27 mouse cellular contexts compared by ENCODE assay signal in the genomic region with DNA sequence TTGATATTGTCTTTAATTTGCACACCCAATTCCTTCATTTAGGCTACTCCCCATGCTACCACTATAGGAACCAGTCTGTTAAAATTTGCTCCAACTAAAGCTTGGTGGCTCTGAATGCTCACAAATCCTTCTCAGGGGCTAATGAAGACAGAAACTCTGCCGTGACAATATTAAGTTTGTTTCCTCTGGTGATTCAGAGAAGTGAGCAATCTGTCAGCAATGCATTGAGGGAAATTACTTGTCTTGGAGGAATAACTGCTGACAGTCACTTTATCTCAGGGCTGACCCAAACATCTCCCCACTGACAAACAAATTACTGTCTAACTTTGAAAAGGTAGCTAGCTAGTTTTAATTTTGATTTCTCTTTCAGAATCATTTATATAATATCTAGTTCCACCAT.
DNase-seq lines count a peak whose midpoint lies in the region; ATAC-seq and TF ChIP-seq lines count a peak whose summit lies in the region.
"Had no signal": no experiment of that assay in that cellular context is flagged by ENCODE, and none has a peak within 500 bp of the region (broad histone marks: within the 10 kb centered on the region; RNA-seq: fewer than 3 reads in every experiment).

No protein-coding gene starts in this region.

- no peak overlapping the region for H3K27ac ChIP-seq in heart, adult 2 months
- no peak overlapping the region for H3K27ac ChIP-seq in MEL (ENCODE audit: control insufficient read depth, low read depth, low read length)
- no peak overlapping the region for H3K27ac ChIP-seq in neural tube, embryonic 15.5 days (replicated peaks)
- H3K27ac ChIP-seq: embryonic facial prominence, embryonic 13.5 days; embryonic facial prominence, embryonic 15.5 days; forebrain, embryonic 10.5 days; forebrain, embryonic 12.5 days had no signal

- TF ChIP-seq RAD21 in MEL (IDR thresholded peaks at IDR 0.05; ENCODE audit: low read depth, low read length) = no peak

- H3K4me1 ChIP-seq in heart, adult 2 months (ENCODE audit: control insufficient read depth, insufficient read depth, low read length) = peaks cover 1% of the 10 kb centered on the region; the same call in 1 of the 2 replicates
- no peaks in the 10 kb centered on the region for H3K4me1 ChIP-seq in MEL (ENCODE audit: control insufficient read depth in 1 of 2, insufficient read depth in 2 of 2, low read length in 2 of 2)
- H3K4me1 ChIP-seq in neural tube, embryonic 15.5 days = no peaks in the 10 kb centered on the region
- H3K4me1 ChIP-seq: embryonic facial prominence, embryonic 13.5 days; embryonic facial prominence, embryonic 15.5 days; forebrain, embryonic 12.5 days had no signal

- intact Hi-C loops in heart, adult 2 months (cut with DNase I) = no loop called here

- WGBS in heart, adult 2 months = 30% methylated on average over 1 of the region's 1 CpGs
- WGBS in neural tube, embryonic 15.5 days = 31% methylated on average over 1 of the region's 1 CpGs

- DNase-seq in heart, adult 11 months = peak; percentile 61
- DNase-seq in heart, adult 2 months = no peak
- peak; percentile 18 for DNase-seq in 3134 (ENCODE audit: extremely low read depth, insufficient read length, low spot score)
- peak; percentile 12 for DNase-seq in MEL (ENCODE audit: low read depth, low spot score)
- no peak for DNase-seq in Patski (ENCODE audit: low read depth, low spot score)
- DNase-seq in urinary bladder, postnatal 4 days (ENCODE audit: low spot score in 2 of 2) = no peak
- DNase-seq: adrenal gland, adult 8-10 months; adrenal gland, postnatal 14 days; B cell, adult 2 months; cerebellum, adult 11 months; cerebellum, adult 18-20 months; cerebellum, adult 8-10 months; cerebellum, adult 9-11 months; cerebellum, postnatal 14 days; cerebellum, postnatal 36 days; embryo, embryonic 11 days had no signal

- no peak overlapping the region for H3K4me2 ChIP-seq in neural tube, embryonic 15.5 days
- H3K4me2 ChIP-seq: embryonic facial prominence, embryonic 13.5 days; embryonic facial prominence, embryonic 15.5 days; forebrain, embryonic 12.5 days had no signal

- in situ Hi-C loops in Patski (cut with MboI; ENCODE audit: low pct_unique_long_range_greater_than_20kb) = no loop called here

- peaks cover 3% of the 10 kb centered on the region for H3K36me3 ChIP-seq in heart, adult 2 months (ENCODE audit: control insufficient read depth, insufficient read depth, low read length)
- H3K36me3 ChIP-seq in MEL (ENCODE audit: control insufficient read depth in 1 of 2, insufficient read depth in 2 of 2, low read length in 2 of 2) = no peaks in the 10 kb centered on the region
- no peaks in the 10 kb centered on the region for H3K36me3 ChIP-seq in neural tube, embryonic 15.5 days
- H3K36me3 ChIP-seq: embryonic facial prominence, embryonic 13.5 days; embryonic facial prominence, embryonic 15.5 days; forebrain, embryonic 12.5 days; G1E had no signal

- CTCF ChIA-PET in Patski (lab: Charles Lee) = interaction anchor here (1.5 kb wide), 1 partner anchor 34 kb away, joined by 3 read pairs; no protein-coding TSS in a partner anchor

- POLR2A ChIA-PET in Patski (lab: Charles Lee) = no interaction called here

- H3K27me3 ChIP-seq in heart, adult 2 months (ENCODE audit: control insufficient read depth, insufficient read depth, low read length) = no peaks in the 10 kb centered on the region
- H3K27me3 ChIP-seq in MEL (ENCODE audit: control insufficient read depth in 1 of 2, insufficient read depth in 2 of 2, low read length in 2 of 2) (no peaks in the 10 kb centered on the region), Patski (no peaks in the 10 kb centered on the region)
- H3K27me3 ChIP-seq in neural tube, embryonic 15.5 days (replicated peaks) = no peaks in the 10 kb centered on the region
- H3K27me3 ChIP-seq: CH12.LX; forebrain, embryonic 12.5 days had no signal

- no peak for TF ChIP-seq POLR2A in heart, adult 2 months (IDR thresholded peaks at IDR 0.05; ENCODE audit: insufficient read depth, low read depth, low read length)
- TF ChIP-seq POLR2A in MEL (IDR thresholded peaks at IDR 0.05; ENCODE audit: control insufficient read depth in 1 of 2, insufficient read depth in 1 of 2, low read depth in 1 of 2, low read length in 2 of 2, poor library complexity in 1 of 2) = no peak

- H3K9me3 ChIP-seq in MEL (replicated peaks; ENCODE audit: insufficient read depth, low read length) = no peaks in the 10 kb centered on the region
- no peaks in the 10 kb centered on the region for H3K9me3 ChIP-seq in neural tube, embryonic 15.5 days (replicated peaks)
- H3K9me3 ChIP-seq: embryonic facial prominence, embryonic 13.5 days; embryonic facial prominence, embryonic 15.5 days; forebrain, embryonic 10.5 days; forebrain, embryonic 12.5 days; G1E had no signal

- peak; percentile 65 for ATAC-seq in Patski
- ATAC-seq in neural tube, embryonic 15.5 days (ENCODE audit: low FRiP score) = no peak
- ATAC-seq: CD4-positive, CD25-positive, alpha-beta regulatory T cell, adult 4 months; forebrain, embryonic 14.5 days; forebrain, embryonic 16.5 days had no signal

- TF ChIP-seq CTCF in heart, adult 2 months (IDR thresholded peaks at IDR 0.05) = no peak
- TF ChIP-seq CTCF in MEL (IDR thresholded peaks at IDR 0.05 in 2 of 3, conservative IDR thresholded peaks at IDR 0.05 in 1 of 3; ENCODE audit: control insufficient read depth in 1 of 3, insufficient read depth in 1 of 3, low read depth in 2 of 3, low read length in 3 of 3, poor library complexity in 1 of 3, severe bottlenecking in 1 of 3) = no peak
- TF ChIP-seq CTCF in Patski (IDR thresholded peaks at IDR 0.05) = no peak

- H3K9ac ChIP-seq in heart, adult 2 months (ENCODE audit: low read depth, low read length) = no peak overlapping the region
- H3K9ac ChIP-seq in MEL (ENCODE audit: control insufficient read depth, low read depth, low read length, poor library complexity, severe bottlenecking) = no peak overlapping the region
- no peak overlapping the region for H3K9ac ChIP-seq in neural tube, embryonic 15.5 days (replicated peaks)
- H3K9ac ChIP-seq: embryonic facial prominence, embryonic 13.5 days; embryonic facial prominence, embryonic 15.5 days; forebrain, embryonic 12.5 days had no signal

- 0 out of 2 replicates have a peak, but pooled peaks cover 1% of the 10 kb centered on the region for H3K79me2 ChIP-seq in heart, adult 2 months (replicated peaks; ENCODE audit: control insufficient read depth, insufficient read depth, low read length)
- H3K79me2 ChIP-seq in MEL (ENCODE audit: control insufficient read depth, insufficient read depth, low read length, poor library complexity) = no peaks in the 10 kb centered on the region

- TF ChIP-seq EP300 in heart, adult 2 months (IDR thresholded peaks at IDR 0.05; ENCODE audit: insufficient read depth, low read depth, low read length) = no peak
- TF ChIP-seq EP300 in MEL (IDR thresholded peaks at IDR 0.05; ENCODE audit: low read depth in 1 of 2, low read length in 2 of 2) = no peak

- no peak overlapping the region for H3K4me3 ChIP-seq in heart, adult 2 months
- no peak overlapping the region for H3K4me3 ChIP-seq in MEL (ENCODE audit: control insufficient read depth in 1 of 2, insufficient read depth in 1 of 2, low read depth in 2 of 2, low read length in 2 of 2)
- no peak overlapping the region for H3K4me3 ChIP-seq in neural tube, embryonic 15.5 days (replicated peaks)
- H3K4me3 ChIP-seq: embryonic facial prominence, embryonic 13.5 days; embryonic facial prominence, embryonic 15.5 days; erythroblast, embryonic 14.5 days; forebrain, embryonic 10.5 days; forebrain, embryonic 12.5 days had no signal

TF ChIP-seq in MEL, 35 proteins besides CTCF, POLR2A, EP300 and RAD21:
- TF ChIP-seq SMC3 (IDR thresholded peaks at IDR 0.05; ENCODE audit: low read depth, low read length) = no peak
TF ChIP-seq in MEL: peak in this region for 0.

Comparison
In these comparisons a context has a peak if more than half of its experiments do, and no peak if none do; other contexts are left out.
1. DNase-seq: peak in heart, adult 11 months (single experiment), 3134 (single experiment) and MEL (single experiment); none in heart, adult 2 months (0 of 2), Patski (single experiment) and urinary bladder, postnatal 4 days (0 of 2).